Mouse (Mus musculus) ovary, postnatal 14 days (tissue): ENCODE data around the gene Prr7.
A peak's percentile ranks its signal among the peaks of the same experiment; 100 is the strongest.
"Not testable (repeated sequence)": the region's sequence is repeated elsewhere in the genome, so short reads cannot be mapped to it uniquely, and the experiment has no call there.

Experiments
- DNase-seq: peaks from one replicate; pipeline ENCODE4 v3.0.0; 2022; ENCODE audit warnings: low spot score

Prr7 gene

DNA sequence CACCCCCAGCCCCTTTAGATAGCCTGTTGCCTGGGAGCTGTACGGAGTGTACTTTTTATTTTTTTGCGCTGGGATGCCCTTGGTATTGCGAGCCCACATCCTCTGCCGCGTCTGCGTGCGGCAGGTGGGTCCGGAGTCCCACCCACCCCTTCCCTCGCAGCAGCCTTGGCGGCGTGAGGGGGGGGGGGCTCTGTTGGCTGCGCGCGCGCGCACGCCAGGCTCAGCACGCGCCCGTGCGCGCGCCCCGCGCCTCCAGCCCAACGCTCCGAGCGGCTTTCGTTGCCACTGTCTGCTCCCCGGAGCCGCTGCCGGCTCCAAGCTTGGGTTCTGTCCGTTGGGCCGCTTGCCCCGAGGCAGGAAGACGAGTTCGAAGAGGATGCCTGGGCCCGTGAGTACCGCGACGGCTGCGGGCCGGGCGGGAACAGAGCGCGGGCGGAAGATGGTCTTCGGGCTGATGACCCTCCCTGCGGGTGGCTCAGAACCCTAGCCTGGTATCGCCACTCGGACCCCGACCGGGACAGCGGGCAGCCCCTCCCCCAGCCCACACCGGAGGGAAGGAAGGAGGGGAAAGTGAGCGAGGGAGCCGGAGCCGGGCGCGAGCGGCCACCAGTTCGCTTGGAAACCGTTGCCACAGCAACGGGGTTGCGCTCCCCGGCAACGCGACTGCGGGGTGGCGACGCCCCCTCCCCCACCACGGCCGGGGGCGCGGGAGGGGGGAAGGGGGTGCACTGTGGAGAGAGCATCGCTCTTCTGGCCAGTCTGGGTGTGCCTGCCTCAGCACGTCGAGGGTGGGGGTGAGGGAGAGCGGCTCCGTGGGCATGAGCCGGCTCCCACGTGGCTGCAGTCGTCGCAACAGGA lies at the start of gene Prr7:
TSS of gene Prr7 (plus strand) at position 241 of the 858 bp plus-strand sequence.
- DNase-seq, result no peak

DNA sequence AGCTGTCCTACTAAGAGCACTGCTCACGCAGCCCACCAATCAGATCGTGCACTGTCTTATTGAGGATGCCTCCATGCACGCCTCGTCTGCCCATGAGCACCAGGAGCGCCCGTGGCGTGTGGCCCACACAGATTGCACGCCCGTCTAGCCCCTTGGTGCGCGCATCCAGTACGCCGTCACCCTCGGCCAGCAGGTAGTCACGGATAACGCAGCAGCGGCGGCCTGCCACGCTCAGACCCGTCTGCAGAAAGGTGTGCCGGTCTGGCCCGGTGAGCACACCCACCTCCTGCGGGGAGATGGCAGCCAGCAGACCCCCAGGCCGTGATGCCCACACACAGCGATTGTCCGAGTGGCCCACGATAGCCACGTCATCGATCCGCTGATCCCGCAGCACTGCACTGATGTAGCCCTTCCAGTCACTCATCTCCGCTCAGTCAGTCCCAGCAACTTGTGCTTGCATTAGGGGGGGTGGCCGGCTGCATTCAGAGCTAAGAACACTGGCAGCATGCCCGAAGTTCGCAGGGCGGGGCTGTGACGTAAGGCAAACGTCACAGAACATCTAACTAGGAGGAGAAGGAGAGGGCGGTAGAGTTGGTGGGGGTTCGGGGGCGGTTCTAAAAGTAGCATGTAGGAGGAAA lies 49.2 kb upstream of the Prr7 start, which contains the start of gene Pfn3:
TSS of gene Pfn3 (minus strand) at position 490 of the 638 bp plus-strand sequence.
- peak; percentile 27 for DNase-seq

DNA sequence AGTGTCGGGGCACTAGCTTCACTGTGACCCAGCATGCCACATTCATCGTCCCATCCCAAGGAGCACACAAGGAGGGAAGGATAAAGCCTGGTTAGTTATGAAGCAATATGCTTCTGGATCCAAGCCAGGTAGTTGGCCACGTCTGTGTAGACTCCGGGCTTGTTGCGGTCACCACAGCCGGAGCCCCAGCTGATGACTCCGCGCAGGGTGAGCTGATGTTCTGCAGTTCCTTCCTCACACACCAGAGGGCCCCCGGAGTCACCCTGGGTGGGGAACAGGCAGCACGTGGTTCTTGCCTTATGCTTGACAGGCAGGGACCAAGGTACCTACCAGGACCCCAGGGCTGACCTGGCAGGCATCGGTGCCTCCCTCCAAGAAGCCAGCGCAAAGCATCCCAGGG lies 46.1 kb upstream of the Prr7 start:
- peak; percentile 85 for DNase-seq

GRCm38 (mm10) chr13:55419142-55419541 lies 44.9 kb upstream of the Prr7 start:
- DNase-seq, result no peak

GRCm38 (mm10) chr13:55420018-55420932 lies 43.8 kb upstream of the Prr7 start:
- DNase-seq, result no peak

GRCm38 (mm10) chr13:55420933-55421800 lies 42.9 kb upstream of the Prr7 start:
- DNase-seq, result peak; percentile 56

DNA sequence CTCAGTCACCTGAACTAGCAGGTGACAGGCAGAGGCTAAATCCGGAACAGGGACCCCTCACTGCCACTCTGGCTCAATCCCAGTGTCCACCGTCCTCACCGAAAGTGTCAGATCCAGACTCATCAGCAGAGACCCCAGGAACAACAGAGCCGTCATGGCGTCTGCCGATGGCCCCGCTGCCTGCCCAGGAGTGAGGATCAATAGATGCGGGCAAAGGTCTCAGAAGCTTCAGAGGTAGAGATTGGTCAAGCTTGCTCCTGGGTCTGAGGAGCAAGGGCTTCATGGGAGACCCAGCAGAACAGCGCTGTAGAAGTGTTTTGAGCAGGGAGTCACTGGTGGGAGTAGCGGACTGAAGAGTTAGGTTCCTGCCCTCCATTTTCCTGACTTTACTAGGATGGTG lies 37.5 kb upstream of the Prr7 start, which contains the start of gene F12:
TSS of gene F12 (minus strand) at position 181 of the 400 bp plus-strand sequence.
- no peak for DNase-seq

DNA sequence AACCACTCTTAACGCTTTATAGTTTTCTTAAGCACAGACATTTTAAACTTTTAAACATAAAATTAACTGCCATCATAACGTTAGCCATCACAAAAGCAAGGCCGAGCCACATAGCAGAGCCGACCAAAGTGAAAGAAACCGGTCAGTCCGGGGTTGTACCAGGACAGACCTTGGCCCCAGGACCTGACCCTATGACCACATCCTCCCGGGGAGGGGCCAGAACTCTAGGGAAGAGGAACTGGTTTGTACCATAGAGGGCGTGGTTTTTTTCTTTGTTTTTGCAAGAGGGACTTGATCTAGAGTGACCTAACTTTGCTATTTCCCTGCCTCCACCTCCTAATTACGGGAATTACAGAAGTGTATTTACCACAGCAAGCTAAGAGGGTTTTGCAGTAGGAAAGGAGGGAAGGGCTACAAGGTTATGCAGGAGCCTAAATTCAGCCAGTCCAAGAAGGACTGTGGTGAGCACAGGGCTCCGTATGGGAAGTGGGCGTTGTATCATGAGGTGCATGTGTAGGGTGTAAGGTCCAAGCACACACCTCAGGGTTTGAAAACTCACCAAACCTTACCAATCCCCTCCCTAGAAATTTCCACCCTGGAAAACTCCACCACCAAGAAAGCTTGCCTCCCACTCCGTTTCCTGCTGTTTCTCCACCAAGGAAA lies 34.7 kb upstream of the Prr7 start:
- no peak for DNase-seq

GRCm38 (mm10) chr13:55430566-55430965 lies 33.5 kb upstream of the Prr7 start:
- no peak for DNase-seq

DNA sequence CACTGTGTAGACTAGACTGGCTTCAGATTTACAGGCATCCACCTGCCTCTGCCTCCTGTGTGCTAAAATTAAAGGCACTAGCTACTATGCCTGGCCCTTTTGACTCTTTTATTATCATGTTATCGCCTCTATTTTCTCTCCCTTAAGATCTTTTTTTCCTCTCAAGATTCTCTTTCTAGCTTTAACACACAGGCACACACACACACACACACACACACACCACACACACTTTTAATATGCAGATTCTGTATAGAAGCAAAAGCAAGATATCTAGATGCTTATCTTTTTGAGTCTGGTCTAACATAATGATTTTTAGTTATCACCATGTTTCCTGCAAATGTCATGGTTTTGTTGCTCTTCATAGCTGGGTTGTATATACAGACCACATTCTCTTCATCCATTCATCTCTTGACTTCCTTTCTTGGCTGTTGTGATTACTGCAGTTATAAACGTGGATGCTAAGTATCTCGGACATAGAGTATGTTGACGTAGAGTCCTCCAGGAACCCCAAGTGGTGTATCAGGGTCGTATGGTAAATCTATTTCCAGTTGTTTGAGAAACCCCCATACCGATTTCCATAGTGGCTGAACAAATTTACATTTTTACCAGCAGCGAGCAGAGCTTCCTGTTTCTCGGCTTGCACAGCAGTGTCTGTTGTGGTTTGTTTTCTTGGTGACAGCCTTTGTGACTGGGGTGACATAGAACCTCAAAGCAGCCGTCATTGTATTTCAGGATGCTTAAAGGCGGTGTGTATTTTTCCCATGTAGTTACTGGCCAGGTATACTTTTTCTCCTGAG lies 32.0 kb upstream of the Prr7 start:
- no peak for DNase-seq

GRCm38 (mm10) chr13:55437111-55437629 lies 26.9 kb upstream of the Prr7 start:
- not testable (repeated sequence) for DNase-seq

GRCm38 (mm10) chr13:55443799-55444285 lies 20.2 kb upstream of the Prr7 start:
- no peak for DNase-seq

GRCm38 (mm10) chr13:55444286-55444936 lies 19.7 kb upstream of the Prr7 start:
- no peak for DNase-seq

DNA sequence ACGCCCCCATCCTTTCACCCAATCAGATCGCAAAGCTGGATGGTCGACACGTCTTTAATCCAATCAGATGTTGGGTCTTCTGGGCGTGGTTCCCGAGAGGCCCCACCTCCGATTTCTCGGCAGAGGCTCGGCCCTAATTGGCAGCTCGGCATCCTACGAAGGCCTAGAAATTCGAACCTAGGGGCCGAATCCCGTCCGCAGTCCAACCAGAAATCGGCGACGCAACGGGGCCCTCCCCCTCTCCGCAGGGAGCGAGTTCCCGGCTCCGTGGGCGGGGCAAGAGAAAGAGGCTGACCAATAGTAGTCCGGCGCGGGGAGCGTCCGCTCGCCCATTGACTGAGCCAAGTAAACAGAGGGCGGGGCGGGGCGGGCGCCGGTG lies 19.1 kb upstream of the Prr7 start, which contains the start of gene Grk6:
TSS of gene Grk6 (plus strand) at position 136 of the 379 bp plus-strand sequence.
- DNase-seq, result peak; percentile 98

GRCm38 (mm10) chr13:55445361-55446091 lies 18.5 kb upstream of the Prr7 start:
- DNase-seq, result no peak

DNA sequence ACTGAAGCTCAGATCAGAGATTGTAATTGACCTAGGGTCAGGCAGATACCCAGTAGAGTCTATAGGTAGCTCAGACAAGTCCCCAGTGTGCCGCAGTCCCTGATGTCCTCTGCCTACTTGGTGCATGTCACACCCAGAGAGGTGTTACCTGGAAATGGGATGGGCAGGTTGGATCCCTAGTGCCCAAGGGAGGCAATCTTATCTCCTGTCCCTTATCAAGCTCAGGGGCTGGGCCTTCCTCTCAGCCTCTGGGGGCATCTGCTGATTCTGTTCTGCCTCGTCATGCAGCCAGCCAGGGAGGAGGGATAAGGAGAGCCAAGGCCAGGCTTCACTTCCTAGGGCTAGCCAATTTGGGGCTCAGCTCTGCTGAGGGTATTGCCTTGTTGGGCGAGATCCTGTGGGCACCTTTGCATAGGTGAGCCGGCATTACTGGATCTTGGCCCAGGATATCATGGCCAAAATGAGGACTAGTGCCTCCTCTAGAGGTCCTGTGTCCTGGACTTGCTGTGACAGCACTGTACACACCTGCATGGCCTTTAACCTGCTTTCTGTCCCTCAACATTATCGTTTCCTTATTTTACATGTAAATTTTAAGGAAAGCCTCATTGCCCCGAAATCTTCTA lies 17.5 kb upstream of the Prr7 start:
- no peak for DNase-seq

GRCm38 (mm10) chr13:55447543-55447943 lies 16.5 kb upstream of the Prr7 start:
- no peak for DNase-seq

GRCm38 (mm10) chr13:55448131-55448530 lies 15.9 kb upstream of the Prr7 start:
- DNase-seq, result no peak
